Mouse (Mus musculus): Measurements from ENCODE around the gene Gm7029.
A peak's percentile ranks its signal among the peaks of the same experiment; 100 is the strongest.

Gene Gm7029

GRCm38 (mm10) chr17:33914969-33915391 is 41.3 kb downstream of the Gm7029 start:
- DNase-seq (ENCODE audit: low read depth, low spot score): no peak
- peaks cover 14% of the 10 kb centered on the region for H3K36me3 ChIP-seq (ENCODE audit: control insufficient read depth, insufficient read depth, low read length, poor library complexity, severe bottlenecking)
- H3K27me3 ChIP-seq (ENCODE audit: control insufficient read depth, insufficient read depth, low read length, poor library complexity, severe bottlenecking): no peaks in the 10 kb centered on the region

GRCm38 (mm10) chr17:33915671-33916250 is 42.1 kb downstream of the Gm7029 start, which contains the start of the genes Tapbp and Zbtb22:
Tapbp (plus strand) TSS chr17:33915899.
Zbtb22 (plus strand) TSS chr17:33915904.
- H3K27me3 ChIP-seq (ENCODE audit: control insufficient read depth, insufficient read depth, low read length, poor library complexity, severe bottlenecking): no peaks in the 10 kb centered on the region
- H3K36me3 ChIP-seq (ENCODE audit: control insufficient read depth, insufficient read depth, low read length, poor library complexity, severe bottlenecking): peaks cover 14% of the 10 kb centered on the region
- peak; percentile 97 for DNase-seq (ENCODE audit: low read depth, low spot score)

- H3K36me3 ChIP-seq (ENCODE audit: control insufficient read depth, insufficient read depth, low read length, poor library complexity, severe bottlenecking): peaks cover 17% of the 10 kb centered on the region
Measured at GRCm38 (mm10) chr17:33916294-33916693, 42.7 kb downstream of the Gm7029 start.

GRCm38 (mm10) chr17:33916847-33917655 is 43.4 kb downstream of the Gm7029 start:
- Histone ChIP-seq H3K27me3 (ENCODE audit: control insufficient read depth, insufficient read depth, low read length, poor library complexity, severe bottlenecking) (no peaks in the 10 kb centered on the region), H3K36me3 (ENCODE audit: control insufficient read depth, insufficient read depth, low read length, poor library complexity, severe bottlenecking) (peaks cover 16% of the 10 kb centered on the region)
- no peak for DNase-seq (ENCODE audit: low read depth, low spot score)

More at GRCm38 (mm10) chr17:33916294-33916693, 42.7 kb downstream of the Gm7029 start:
- no peaks in the 10 kb centered on the region for H3K27me3 ChIP-seq (ENCODE audit: control insufficient read depth, insufficient read depth, low read length, poor library complexity, severe bottlenecking)
- DNase-seq (ENCODE audit: low read depth, low spot score): no peak

GRCm38 (mm10) chr17:33917656-33918292 is 44.1 kb downstream of the Gm7029 start:
- Histone ChIP-seq H3K27me3 (ENCODE audit: control insufficient read depth, insufficient read depth, low read length, poor library complexity, severe bottlenecking) (no peaks in the 10 kb centered on the region), H3K36me3 (ENCODE audit: control insufficient read depth, insufficient read depth, low read length, poor library complexity, severe bottlenecking) (peaks cover 16% of the 10 kb centered on the region)
- no peak for DNase-seq (ENCODE audit: low read depth, low spot score)

GRCm38 (mm10) chr17:33918293-33919203 is 44.9 kb downstream of the Gm7029 start:
- DNase-seq (ENCODE audit: low read depth, low spot score): peak; percentile 34
- no peaks in the 10 kb centered on the region for H3K27me3 ChIP-seq (ENCODE audit: control insufficient read depth, insufficient read depth, low read length, poor library complexity, severe bottlenecking)
- peaks cover 18% of the 10 kb centered on the region for H3K36me3 ChIP-seq (ENCODE audit: control insufficient read depth, insufficient read depth, low read length, poor library complexity, severe bottlenecking)

- H3K36me3 ChIP-seq (ENCODE audit: control insufficient read depth, insufficient read depth, low read length, poor library complexity, severe bottlenecking): peaks cover 11% of the 10 kb centered on the region; the same call in 1 of the 2 replicates
- DNase-seq (ENCODE audit: low read depth, low spot score): peak; percentile 96
- no peaks in the 10 kb centered on the region for H3K27me3 ChIP-seq (ENCODE audit: control insufficient read depth, insufficient read depth, low read length, poor library complexity, severe bottlenecking)
Measured at GRCm38 (mm10) chr17:33919351-33920281, 46.0 kb downstream of the Gm7029 start.

GRCm38 (mm10) chr17:33920282-33921097 is 46.9 kb downstream of the Gm7029 start:
- H3K27me3 ChIP-seq (ENCODE audit: control insufficient read depth, insufficient read depth, low read length, poor library complexity, severe bottlenecking): no peaks in the 10 kb centered on the region
- H3K36me3 ChIP-seq (ENCODE audit: control insufficient read depth, insufficient read depth, low read length, poor library complexity, severe bottlenecking): peaks cover 17% of the 10 kb centered on the region
- DNase-seq (ENCODE audit: low read depth, low spot score): peak; percentile 93

GRCm38 (mm10) chr17:33921361-33921760 is 47.7 kb downstream of the Gm7029 start:
- no peak for DNase-seq (ENCODE audit: low read depth, low spot score)
- H3K27me3 ChIP-seq (ENCODE audit: control insufficient read depth, insufficient read depth, low read length, poor library complexity, severe bottlenecking): no peaks in the 10 kb centered on the region

More at GRCm38 (mm10) chr17:33921361-33921760, 47.7 kb downstream of the Gm7029 start:
- peaks cover 19% of the 10 kb centered on the region for H3K36me3 ChIP-seq (ENCODE audit: control insufficient read depth, insufficient read depth, low read length, poor library complexity, severe bottlenecking)
